Mouse (Mus musculus): ENCODE measurements around the gene Nfatc4. TPM values are rescaled to one million over a fixed set of nuclear protein-coding genes. Genes with fewer than 3 reads are reported as not detected.

Nfatc4 gene
- total and polyA plus RNA-seq, 3 experiments = not detected

GRCm38 (mm10) chr14:55862186-55862585, 39.2 kb downstream of the Nfatc4 start:
- no peak for DNase-seq (ENCODE audit: extremely low read depth)
- no peak overlapping the region for H3K4me3 ChIP-seq (replicated peaks in 1 of 3; ENCODE audit: low read depth in 2 of 3, low read length in 2 of 3, poor library complexity in 1 of 3)
- no peaks in the 10 kb centered on the region for H3K79me2 ChIP-seq (replicated peaks; ENCODE audit: control insufficient read depth, extremely low read depth, insufficient read depth, poor library complexity, severe bottlenecking)
- dilution Hi-C loops (cut with MboI; ENCODE audit: extremely low pct_ligation_motif_present, extremely low pct_unique_long_range_greater_than_20kb, low sequenced_read_pairs) = no loop called here
- H3K4me2 ChIP-seq (ENCODE audit: insufficient read depth, low read depth, poor library complexity, severe bottlenecking) = no peak overlapping the region
- TF ChIP-seq SIN3A (IDR thresholded peaks at IDR 0.05; ENCODE audit: low read length) (no peak), MAX (IDR thresholded peaks at IDR 0.05; ENCODE audit: low read length) (no peak), POLR2A (IDR thresholded peaks at IDR 0.05; ENCODE audit: low read depth, low read length) (no peak), ZC3H11A (IDR thresholded peaks at IDR 0.05; ENCODE audit: low read depth, low read length) (no peak), E2F4 (IDR thresholded peaks at IDR 0.05; ENCODE audit: insufficient replicate concordance, low read depth, low read length) (no peak), CHD2 (IDR thresholded peaks at IDR 0.05; ENCODE audit: low read length) (no peak), GABPA (IDR thresholded peaks at IDR 0.05; ENCODE audit: insufficient replicate concordance, low read depth, low read length) (no peak), RCOR1 (conservative IDR thresholded peaks at IDR 0.05; ENCODE audit: low read depth, low read length) (no peak), TCF12 (IDR thresholded peaks at IDR 0.05; ENCODE audit: low read depth, low read length) (no peak), ELF1 (IDR thresholded peaks at IDR 0.05; ENCODE audit: low read depth, low read length) (no peak), IRF4 (IDR thresholded peaks at IDR 0.05; ENCODE audit: low read depth, low read length) (no peak), MEF2A (IDR thresholded peaks at IDR 0.05; ENCODE audit: borderline replicate concordance, low read depth, low read length) (no peak), MAFK (IDR thresholded peaks at IDR 0.05; ENCODE audit: insufficient replicate concordance, low read length) (no peak), KAT2A (IDR thresholded peaks at IDR 0.05; ENCODE audit: insufficient replicate concordance, low read length) (no peak), CHD1 (IDR thresholded peaks at IDR 0.05; ENCODE audit: low read depth, low read length) (no peak), ETS1 (conservative IDR thresholded peaks at IDR 0.05; ENCODE audit: low read depth, low read length) (no peak), JUND (conservative IDR thresholded peaks at IDR 0.05; ENCODE audit: low read depth, low read length) (no peak), RAD21 (IDR thresholded peaks at IDR 0.05; ENCODE audit: low read depth, low read length) (no peak)
- H3K36me3 ChIP-seq (replicated peaks in 1 of 2; ENCODE audit: control insufficient read depth in 1 of 2, insufficient read depth in 1 of 2, low read length in 1 of 2) = no peaks in the 10 kb centered on the region
- in situ Hi-C loops (cut with MboI; ENCODE audit: low pct_ligation_motif_present, low pct_unique_long_range_greater_than_20kb, low sequenced_read_pairs) = loop anchor here (5.0 kb wide), 1 partner anchor 40 kb away; the partner anchor contains the start of gene Nfatc4
- H3K27me3 ChIP-seq (replicated peaks) = peaks cover 17% of the 10 kb centered on the region
- H3K9me3 ChIP-seq (replicated peaks; ENCODE audit: low read length) = no peaks in the 10 kb centered on the region
- no peak overlapping the region for H3K27ac ChIP-seq (ENCODE audit: insufficient read depth, low read depth)
- H3K4me1 ChIP-seq (ENCODE audit: control insufficient read depth in 1 of 2, insufficient read depth in 2 of 2) = peaks cover 0 to 8% of the 10 kb centered on the region in 2 experiments; a peak in 2 of 4 replicates
- H3K9ac ChIP-seq (ENCODE audit: insufficient read depth, low read depth) = no peak overlapping the region

- dilution Hi-C loops (cut with MboI; ENCODE audit: extremely low pct_ligation_motif_present, extremely low pct_unique_long_range_greater_than_20kb, low sequenced_read_pairs) = no loop called here
- Histone ChIP-seq H3K27me3 (replicated peaks) (peaks cover 17% of the 10 kb centered on the region), H3K4me1 (ENCODE audit: control insufficient read depth in 1 of 2, insufficient read depth in 2 of 2) (peaks cover 2 to 13% of the 10 kb centered on the region in 2 experiments; a peak in 3 of 4 replicates), H3K4me2 (ENCODE audit: insufficient read depth, low read depth, poor library complexity, severe bottlenecking) (no peak overlapping the region), H3K9me3 (replicated peaks; ENCODE audit: low read length) (no peaks in the 10 kb centered on the region), H3K27ac (ENCODE audit: insufficient read depth, low read depth) (no peak overlapping the region), H3K9ac (ENCODE audit: insufficient read depth, low read depth) (no peak overlapping the region), H3K36me3 (replicated peaks in 1 of 2; ENCODE audit: control insufficient read depth in 1 of 2, insufficient read depth in 1 of 2, low read length in 1 of 2) (no peaks in the 10 kb centered on the region), H3K79me2 (replicated peaks; ENCODE audit: control insufficient read depth, extremely low read depth, insufficient read depth, poor library complexity, severe bottlenecking) (no peaks in the 10 kb centered on the region), H3K4me3 (replicated peaks in 1 of 3; ENCODE audit: low read depth in 2 of 3, low read length in 2 of 3, poor library complexity in 1 of 3) (no peak overlapping the region)
- no peak for TF ChIP-seq CHD1 (IDR thresholded peaks at IDR 0.05; ENCODE audit: low read depth, low read length)
- no peak for TF ChIP-seq RCOR1 (conservative IDR thresholded peaks at IDR 0.05; ENCODE audit: low read depth, low read length)
- no peak for TF ChIP-seq HCFC1 (IDR thresholded peaks at IDR 0.05; ENCODE audit: low read depth, low read length)
- no peak for TF ChIP-seq EP300 (IDR thresholded peaks at IDR 0.05; ENCODE audit: low read length)
- no peak for TF ChIP-seq MEF2A (IDR thresholded peaks at IDR 0.05; ENCODE audit: borderline replicate concordance, low read depth, low read length)
- TF ChIP-seq MAZ (IDR thresholded peaks at IDR 0.05; ENCODE audit: low read depth, low read length) = no peak
- no peak for TF ChIP-seq BHLHE40 (IDR thresholded peaks at IDR 0.05; ENCODE audit: low read depth, low read length)
- no peak for TF ChIP-seq USF2 (conservative IDR thresholded peaks at IDR 0.05; ENCODE audit: low read depth, low read length)
- no peak for TF ChIP-seq ELF1 (IDR thresholded peaks at IDR 0.05; ENCODE audit: low read depth, low read length)
- TF ChIP-seq MYC (IDR thresholded peaks at IDR 0.05; ENCODE audit: low read depth, low read length) = no peak
- TF ChIP-seq ZC3H11A (IDR thresholded peaks at IDR 0.05; ENCODE audit: low read depth, low read length) = no peak
- no peak for TF ChIP-seq E2F4 (IDR thresholded peaks at IDR 0.05; ENCODE audit: insufficient replicate concordance, low read depth, low read length)
- TF ChIP-seq ZMIZ1 (IDR thresholded peaks at IDR 0.05; ENCODE audit: low read depth, low read length) = no peak
- TF ChIP-seq MAFK (IDR thresholded peaks at IDR 0.05; ENCODE audit: insufficient replicate concordance, low read length) = no peak
- TF ChIP-seq UBTF (IDR thresholded peaks at IDR 0.05; ENCODE audit: low read depth, low read length) = no peak
- TF ChIP-seq CTCF (conservative IDR thresholded peaks at IDR 0.05 in 1 of 2, IDR thresholded peaks at IDR 0.05 in 1 of 2; ENCODE audit: low read depth in 2 of 2, low read length in 2 of 2) = no peak
- TF ChIP-seq MAX (IDR thresholded peaks at IDR 0.05; ENCODE audit: low read length) = no peak
- in situ Hi-C loops (cut with MboI; ENCODE audit: low pct_ligation_motif_present, low pct_unique_long_range_greater_than_20kb, low sequenced_read_pairs) = loop anchor here (5.0 kb wide), 1 partner anchor 41 kb away; the partner anchor contains the start of gene Nfatc4
- DNase-seq (ENCODE audit: extremely low read depth) = no peak
Observed at GRCm38 (mm10) chr14:55862970-55863369, 40.0 kb downstream of the Nfatc4 start.

All from CH12.LX (cell line).